Mouse (Mus musculus) forelimb bud, embryonic 11.5 days (tissue): Measurements from ENCODE around the gene Olfr101.

Experiments
- DNase-seq: peaks from one replicate; pipeline ENCODE4 v3.0.0-alpha.2; 2012; ENCODE audit warnings: low read depth, low spot score

Gene Olfr101

DNA sequence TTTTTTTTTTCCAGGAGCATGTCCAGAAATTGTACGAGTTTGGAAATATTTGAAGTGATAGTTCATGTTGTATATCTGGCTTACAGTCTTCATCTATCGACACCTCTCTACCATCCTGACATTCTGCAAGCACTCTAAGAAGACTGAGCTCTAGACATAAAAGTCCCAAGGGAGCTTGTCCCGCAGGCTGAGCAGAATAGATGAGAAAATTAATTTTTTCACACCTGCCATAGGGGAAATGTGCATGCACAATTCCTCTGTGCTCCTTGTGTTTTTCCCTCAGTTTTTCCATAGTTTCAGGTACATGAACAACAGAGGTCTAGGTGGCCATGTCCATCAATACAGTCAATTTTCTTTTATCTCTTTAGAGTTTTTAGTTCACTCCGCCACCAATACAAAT lies at the start of gene Olfr101:
Olfr101 (minus strand) TSS at position 101 of the 400 bp plus-strand sequence.
- DNase-seq = no peak

DNA sequence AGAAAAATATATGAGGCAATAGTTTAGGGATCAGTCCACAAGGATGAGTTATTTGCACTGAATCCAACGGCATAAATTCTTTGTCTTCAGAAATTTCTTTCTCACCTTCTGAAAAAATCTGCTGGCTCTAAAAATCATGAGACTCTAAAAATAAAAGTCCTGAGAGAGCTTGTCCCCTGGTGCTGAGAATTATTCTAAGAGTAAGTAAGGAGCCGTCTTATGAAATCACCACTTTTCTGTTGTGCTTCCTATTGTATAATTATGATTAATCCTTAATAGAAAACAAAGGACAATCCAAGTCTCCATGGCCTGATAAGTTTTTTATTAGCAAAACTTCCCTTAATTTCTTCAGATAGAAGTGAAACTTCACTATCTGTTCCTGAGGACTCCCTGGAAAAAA lies 35.5 kb upstream of the Olfr101 start, which contains the start of gene Olfr103:
Olfr103 (minus strand) TSS at position 101 of the 400 bp plus-strand sequence.
- no peak for DNase-seq

- no peak for DNase-seq
Measured at GRCm38 (mm10) chr17:37316954-37317353, 12.8 kb upstream of the Olfr101 start, which contains the start of gene Olfr102. Olfr102 (minus strand) TSS chr17:37317054.

DNA sequence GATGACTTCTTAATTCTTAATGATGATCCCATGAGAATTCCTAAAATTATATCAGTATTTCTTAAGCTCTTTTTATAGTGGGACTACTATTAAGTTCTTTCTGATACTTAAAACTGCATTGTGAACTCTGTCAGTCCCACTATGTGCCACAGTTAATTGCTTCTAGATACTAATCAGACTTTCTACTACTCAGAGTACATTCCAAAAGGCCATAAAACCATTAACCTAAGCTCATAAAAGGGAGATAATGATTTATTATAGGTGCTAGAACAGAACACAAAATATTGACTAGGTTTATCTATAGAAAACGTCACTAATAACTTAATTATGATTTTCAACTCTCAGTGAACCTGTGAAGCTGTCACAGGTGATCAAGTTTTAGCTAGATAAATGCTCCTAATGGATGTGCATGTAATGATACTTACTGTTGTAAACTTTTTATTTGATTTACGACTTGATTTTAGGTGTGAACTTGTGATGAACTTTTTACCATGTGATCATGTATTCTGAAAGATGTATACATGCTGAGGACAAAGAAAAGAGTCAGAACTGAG lies 6.1 kb upstream of the Olfr101 start:
- DNase-seq = no peak

- DNase-seq = no peak
Measured at GRCm38 (mm10) chr17:37308483-37308882, 4.4 kb upstream of the Olfr101 start.

- DNase-seq = no peak
Measured at GRCm38 (mm10) chr17:37283360-37283759, 20.8 kb downstream of the Olfr101 start, which contains the start of gene Olfr99. Olfr99 (minus strand) TSS chr17:37283460.

DNA sequence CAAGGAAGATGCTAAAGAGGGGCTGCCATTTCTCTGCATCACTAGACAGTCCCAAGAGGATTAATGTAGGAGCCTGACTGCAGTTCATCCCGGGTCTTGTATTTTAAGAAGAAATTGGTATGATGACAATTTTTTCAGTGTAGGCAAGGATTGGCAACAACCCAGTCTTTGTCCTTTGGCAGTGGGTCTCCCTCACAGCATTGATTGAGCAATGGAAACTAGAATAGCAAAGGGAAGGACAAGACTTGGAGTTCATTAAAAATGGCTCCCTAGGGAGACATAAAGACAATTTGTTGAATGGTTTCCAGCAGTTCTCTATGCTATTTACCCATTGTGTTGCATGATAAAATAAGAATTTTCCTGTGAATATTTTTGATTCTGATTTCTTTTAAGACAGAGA lies 23.8 kb downstream of the Olfr101 start:
- no peak for DNase-seq

GRCm38 (mm10) chr17:37276573-37276972 lies 27.5 kb downstream of the Olfr101 start:
- no peak for DNase-seq

DNA sequence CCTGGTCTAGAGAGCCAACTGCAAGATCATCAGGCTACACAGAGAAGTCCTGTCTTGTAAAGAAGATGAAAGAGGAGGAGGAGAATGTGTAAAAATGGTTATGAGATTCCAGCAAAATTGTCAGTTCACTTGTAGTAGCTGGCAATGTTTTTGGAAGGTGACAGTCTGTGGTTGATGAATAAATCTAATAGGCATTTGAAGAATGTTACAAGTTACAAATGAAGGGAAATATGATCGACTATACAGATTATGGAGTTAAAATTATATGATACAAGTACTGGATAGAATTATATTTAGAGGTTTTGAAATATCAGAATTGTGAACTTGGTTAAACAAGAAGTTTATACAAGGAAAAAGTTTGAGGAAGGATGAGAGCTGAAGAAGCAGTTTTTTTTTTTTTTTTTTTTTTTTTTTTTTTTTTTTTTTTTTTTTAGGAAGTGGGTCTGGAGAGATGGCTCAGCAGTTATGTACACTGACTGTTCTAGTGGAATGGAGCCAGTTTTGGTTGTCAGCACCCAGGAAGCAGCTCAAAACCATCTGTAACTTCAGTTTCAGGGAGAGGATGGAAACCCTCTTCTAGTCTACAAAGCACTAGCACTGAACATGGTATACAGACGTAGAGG lies 28.4 kb downstream of the Olfr101 start:
- no peak for DNase-seq

DNA sequence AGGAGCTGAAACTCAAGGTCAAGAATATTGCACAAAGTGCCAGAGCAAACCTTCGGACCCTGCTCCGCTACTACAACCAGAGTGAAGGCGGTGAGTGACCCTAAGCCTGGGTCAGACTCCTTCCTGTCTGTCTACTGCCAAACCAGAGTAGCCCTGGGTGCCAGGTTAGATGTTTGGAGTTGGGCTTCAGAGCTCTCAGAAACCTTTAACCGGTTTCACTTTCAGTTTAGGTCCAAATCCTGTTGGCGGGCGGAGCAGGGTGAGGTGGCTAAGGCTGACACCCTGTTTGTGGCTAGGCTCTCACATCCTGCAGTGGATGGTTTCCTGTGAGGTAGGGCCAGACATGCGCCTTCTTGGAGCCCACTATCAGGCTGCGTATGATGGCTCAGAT lies 33.4 kb downstream of the Olfr101 start:
- DNase-seq = no peak

- peak; percentile 91 for DNase-seq
Measured at GRCm38 (mm10) chr17:37270058-37270701, 33.9 kb downstream of the Olfr101 start, which contains the start of gene H2-M3. H2-M3 (plus strand) TSS chr17:37270220.

DNA sequence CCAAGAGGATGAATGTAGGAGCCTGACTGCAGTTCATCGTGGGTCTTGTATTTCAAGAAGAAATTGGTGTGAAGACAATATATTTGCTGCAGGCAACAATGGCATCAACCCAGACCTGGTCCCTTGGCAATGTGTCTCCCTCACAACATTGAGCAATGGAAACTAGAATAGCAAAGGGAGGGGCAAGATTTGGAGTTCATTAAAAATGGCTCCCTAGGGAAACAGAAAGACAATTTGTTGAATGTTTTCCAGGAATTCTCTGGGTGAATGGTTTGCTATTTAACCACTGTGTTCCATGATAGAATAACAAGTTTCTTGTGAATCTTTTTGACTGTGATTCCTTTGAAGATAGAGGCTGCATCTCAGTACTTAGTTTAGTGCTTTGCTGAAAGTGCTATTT lies 40.5 kb downstream of the Olfr101 start, which contains the start of gene Olfr98:
Olfr98 (minus strand) TSS at position 124 of the 400 bp plus-strand sequence.
- DNase-seq = no peak

GRCm38 (mm10) chr17:37250544-37250943 lies 53.6 kb downstream of the Olfr101 start:
- DNase-seq = no peak

DNA sequence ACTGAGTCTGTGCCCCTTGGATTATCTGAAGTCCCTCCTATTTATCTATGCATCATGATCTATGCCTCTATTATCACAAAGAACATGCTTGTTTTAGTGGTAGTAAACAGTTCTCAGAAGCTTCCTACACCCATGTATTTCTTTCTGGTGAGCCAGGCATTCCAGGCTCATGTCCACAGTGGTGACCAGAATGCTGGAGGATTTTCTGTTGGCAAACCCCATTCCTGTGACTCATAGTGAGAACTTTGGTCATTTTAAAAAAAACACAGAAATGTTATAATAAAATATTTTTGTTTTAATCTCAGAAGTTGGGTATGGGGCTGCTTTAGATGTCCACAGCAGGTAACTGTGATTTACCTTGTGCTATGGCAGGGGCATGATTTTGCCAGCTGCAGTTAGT lies 54.7 kb downstream of the Olfr101 start:
- no peak for DNase-seq
